Mouse (Mus musculus) cerebellum, adult 2 months (tissue): Measurements from ENCODE around the gene Fkbp1b.

Experiments used
- CTCF ChIP-seq: fragments of 200-500 bp; IDR thresholded peaks from 2 replicates; pipeline ENCODE4 v1.5.1; 2011; ENCODE audit warnings: low read depth, mild to moderate bottlenecking, control low read depth, low read length, moderate library complexity, borderline replicate concordance; ENCODE audit not compliant: insufficient read depth
- POLR2A ChIP-seq: fragments of 200-500 bp; IDR thresholded peaks from 2 replicates; pipeline ENCODE4 v1.6.1; 2011; ENCODE audit warnings: low read length, control low read depth, borderline replicate concordance; ENCODE audit not compliant: insufficient read depth

DNA sequence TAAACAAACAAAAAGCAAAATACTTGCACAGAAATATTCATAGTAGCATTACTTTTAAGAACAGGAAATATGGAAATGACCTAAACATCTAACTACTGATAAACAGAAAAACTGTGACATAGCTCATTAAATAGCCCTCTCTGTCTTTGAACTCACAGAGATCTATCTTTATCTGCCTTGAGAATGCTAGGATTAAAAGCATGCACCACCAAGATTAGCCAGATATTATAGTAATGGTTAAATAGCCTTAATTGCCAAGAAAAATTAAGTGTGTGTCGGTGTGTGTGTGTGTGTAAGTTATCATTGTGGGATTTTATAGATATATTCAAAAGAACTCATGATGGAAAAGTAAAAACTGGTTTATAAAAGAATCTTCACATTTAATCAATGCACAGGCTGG, 48.5 kb upstream of the Fkbp1b start:
- TF ChIP-seq CTCF: no peak
- TF ChIP-seq POLR2A: no peak
